Mouse (Mus musculus) intestine, embryonic 16.5 days (tissue): ENCODE results near the gene Notch1. TPM values are rescaled to one million over a fixed set of nuclear protein-coding genes. Genes with fewer than 3 reads are reported as not detected.

Experiments
- ATAC-seq: fragments of 200-750 bp; cut with Nextera tagmentation; 2 replicates; pipeline ENCODE4 v1.8.0; 2017; ENCODE audit warnings: moderate TSS enrichment, moderate library complexity
- H3K27ac ChIP-seq: fragments of 300-500 bp; sonication (generic); 2 replicates; pipeline ENCODE4 v1.5.1; 2014; ENCODE audit warnings: mild to moderate bottlenecking, low read length
- H3K27me3 ChIP-seq: fragments of 300-500 bp; sonication (generic); replicated peaks from 2 replicates; pipeline ENCODE4 v1.6.1; 2014; ENCODE audit warnings: low read length, control low read depth, mixed read lengths; ENCODE audit not compliant: control insufficient read depth, insufficient read depth
- H3K36me3 ChIP-seq: fragments of 300-500 bp; sonication (generic); 2 replicates; pipeline ENCODE4 v1.6.1; 2014; ENCODE audit warnings: low read length, control low read depth; ENCODE audit not compliant: control insufficient read depth, insufficient read depth
- H3K4me1 ChIP-seq: fragments of 300-500 bp; sonication (generic); 2 replicates; pipeline ENCODE4 v1.6.1; 2014; ENCODE audit warnings: low read length, control low read depth, mixed read lengths; ENCODE audit not compliant: control insufficient read depth, insufficient read depth
- H3K4me2 ChIP-seq: fragments of 300-500 bp; sonication (generic); 2 replicates; pipeline ENCODE4 v1.6.1; 2014; ENCODE audit warnings: low read depth, low read length, control low read depth
- H3K4me3 ChIP-seq: fragments of 300-500 bp; sonication (generic); 2 replicates; pipeline ENCODE4 v1.5.1; 2014; ENCODE audit warnings: mild to moderate bottlenecking, low read length
- H3K9ac ChIP-seq: fragments of 300-500 bp; sonication (generic); 2 replicates; pipeline ENCODE4 v1.6.1; 2014; ENCODE audit warnings: low read depth, low read length
- H3K9me3 ChIP-seq: fragments of 300-500 bp; sonication (generic); 2 replicates; pipeline ENCODE4 v1.6.1; 2016; ENCODE audit warnings: low read length, control low read depth; ENCODE audit not compliant: control insufficient read depth
- WGBS: fragments of 180-500 bp; shearing (Covaris S2); extraction: QIAGEN DNeasy Blood & Tissue Kit; methylation state at CpG from one replicate; pipeline ENCODE4 v1.1.7; 2014; 5-methylcytosine and 5-hydroxymethylcytosine counted together
- polyA plus RNA-seq: library from polyadenylated mRNA; unstranded; fragments of >200 nt; fragmentation: Nextera tagmentation; extraction: Ambion mirVana; gene quantifications from 2 replicates; pipeline ENCODE4 v1.2.1, GENCODE M21; 2015

Notch1 gene
- polyA plus RNA-seq, 1 experiment from 2014 or later, result 7.4 TPM

DNA sequence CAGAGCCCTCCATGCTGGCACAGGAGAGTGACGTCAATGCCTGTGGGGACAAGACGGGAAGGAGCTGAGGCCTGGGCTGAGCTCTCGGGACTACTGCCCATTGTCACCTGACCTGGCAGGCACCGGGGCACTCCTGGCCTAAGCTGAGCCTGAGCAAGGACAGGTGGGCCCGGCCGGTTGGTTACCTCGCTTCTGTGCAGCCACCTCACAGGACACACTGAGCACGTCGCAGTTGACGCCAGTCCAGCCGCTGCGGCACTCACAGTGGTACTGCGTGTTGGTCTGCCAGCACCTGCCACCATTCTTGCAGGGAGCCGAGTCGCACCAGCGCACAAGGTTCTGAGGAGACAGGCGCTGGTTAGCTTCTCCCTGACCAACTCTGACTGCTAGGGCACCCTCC, 45.5 kb downstream of the Notch1 start:
- Histone ChIP-seq H3K27me3 (no peaks in the 10 kb centered on the region), H3K4me3 (no peak overlapping the region), H3K9ac (no peak overlapping the region), H3K4me1 (0 out of 2 replicates have a peak, but pooled peaks cover 6% of the 10 kb centered on the region), H3K4me2 (no peak overlapping the region), H3K9me3 (no peaks in the 10 kb centered on the region), H3K36me3 (peaks cover 40% of the 10 kb centered on the region), H3K27ac (no peak overlapping the region)
- no peak for ATAC-seq
- WGBS, result 91% methylated on average over 17 of the region's 17 CpGs

DNA sequence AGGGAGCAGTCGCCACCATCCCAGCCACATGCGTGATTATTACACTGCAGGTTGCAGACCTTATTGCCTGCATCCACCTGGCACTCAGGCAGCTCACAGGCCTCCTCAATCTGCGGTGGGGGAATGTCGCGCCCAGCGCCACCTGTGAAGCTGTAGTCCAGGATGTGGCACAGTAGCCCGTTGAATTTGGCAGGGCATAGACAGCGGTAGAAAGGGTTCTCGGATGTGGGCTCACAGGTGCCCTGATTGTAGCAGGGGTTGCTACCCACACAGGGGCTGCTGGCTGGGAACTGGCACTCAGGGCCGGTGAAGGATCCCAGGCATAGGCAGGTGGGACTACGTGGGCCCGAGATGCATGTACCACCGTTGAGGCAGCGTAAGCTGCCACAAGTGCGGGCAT, 48.1 kb downstream of the Notch1 start:
- no peak overlapping the region for H3K4me3 ChIP-seq
- no peak for ATAC-seq
- 95% methylated on average over 15 of the region's 15 CpGs for WGBS
- H3K4me1 ChIP-seq, result no peaks in the 10 kb centered on the region
- peaks cover 40% of the 10 kb centered on the region for H3K36me3 ChIP-seq
- no peak overlapping the region for H3K9ac ChIP-seq
- H3K9me3 ChIP-seq, result no peaks in the 10 kb centered on the region
- no peak overlapping the region for H3K4me2 ChIP-seq
- no peak overlapping the region for H3K27ac ChIP-seq
- no peaks in the 10 kb centered on the region for H3K27me3 ChIP-seq

- Histone ChIP-seq H3K4me2 (no peak overlapping the region), H3K27ac (no peak overlapping the region), H3K4me3 (no peak overlapping the region), H3K4me1 (peaks cover 17% of the 10 kb centered on the region), H3K9ac (no peak overlapping the region), H3K9me3 (no peaks in the 10 kb centered on the region), H3K27me3 (no peaks in the 10 kb centered on the region), H3K36me3 (peaks cover 36% of the 10 kb centered on the region)
- no peak for ATAC-seq
- WGBS, result 95% methylated on average over 6 of the region's 6 CpGs
These were observed 53.1 kb downstream of the Notch1 start for GRCm38 (mm10) chr2:26463412-26463811.

GRCm38 (mm10) chr2:26462980-26463379, 53.5 kb downstream of the Notch1 start:
- H3K9me3 ChIP-seq, result no peaks in the 10 kb centered on the region
- H3K27ac ChIP-seq, result no peak overlapping the region
- H3K27me3 ChIP-seq, result no peaks in the 10 kb centered on the region
- no peak overlapping the region for H3K9ac ChIP-seq
- ATAC-seq, result no peak
- H3K4me1 ChIP-seq, result peaks cover 21% of the 10 kb centered on the region
- H3K4me3 ChIP-seq, result no peak overlapping the region
- H3K4me2 ChIP-seq, result no peak overlapping the region
- H3K36me3 ChIP-seq, result peaks cover 36% of the 10 kb centered on the region
- WGBS, result 83% methylated on average over 3 of the region's 3 CpGs

DNA sequence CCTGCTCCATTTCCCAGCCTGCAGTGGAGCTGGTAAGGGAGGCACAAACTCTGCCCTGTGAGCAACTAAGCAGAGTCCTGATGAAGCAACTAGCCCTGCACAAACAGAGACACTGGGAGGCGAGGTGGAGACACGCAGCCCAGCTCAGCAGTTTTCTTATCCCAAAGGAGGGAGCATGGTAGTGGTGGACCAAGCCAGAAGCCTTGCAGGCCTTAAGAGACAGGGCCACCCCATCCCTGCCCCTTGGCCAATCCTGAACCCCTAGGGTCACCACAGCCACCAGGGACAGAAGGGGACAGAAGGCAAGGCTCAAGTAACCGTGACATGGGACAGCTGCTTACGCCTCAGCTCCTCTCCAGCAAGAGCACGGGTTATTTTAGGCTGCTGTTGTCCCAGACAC, 54.8 kb downstream of the Notch1 start:
- Histone ChIP-seq H3K9me3 (no peaks in the 10 kb centered on the region), H3K4me1 (peaks cover 22% of the 10 kb centered on the region), H3K27ac (no peak overlapping the region), H3K36me3 (peaks cover 29% of the 10 kb centered on the region), H3K4me2 (no peak overlapping the region), H3K27me3 (no peaks in the 10 kb centered on the region), H3K4me3 (no peak overlapping the region), H3K9ac (no peak overlapping the region)
- no peak for ATAC-seq
- 86% methylated on average over 5 of the region's 5 CpGs for WGBS

DNA sequence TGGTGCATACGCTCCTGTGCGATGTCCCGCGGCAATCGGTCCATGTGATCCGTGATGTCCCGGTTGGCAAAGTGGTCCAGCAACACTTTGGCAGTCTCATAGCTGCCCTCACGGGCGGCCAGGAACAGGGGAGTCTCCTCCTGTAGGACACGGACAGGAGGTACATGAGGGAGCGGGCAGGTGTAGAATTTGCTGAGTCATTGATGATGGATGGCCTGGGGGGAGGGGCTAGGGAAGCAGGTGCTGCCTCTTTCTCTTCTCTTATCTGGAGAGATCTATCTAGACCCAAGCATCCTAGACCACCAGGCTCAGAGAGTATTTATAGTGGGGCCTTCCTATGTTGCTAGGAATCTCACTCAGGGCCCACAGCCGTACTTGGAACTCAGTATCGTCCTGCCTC, 55.6 kb downstream of the Notch1 start:
- 89% methylated on average over 13 of the region's 13 CpGs for WGBS
- Histone ChIP-seq H3K4me2 (no peak overlapping the region), H3K9ac (no peak overlapping the region), H3K9me3 (no peaks in the 10 kb centered on the region), H3K36me3 (peaks cover 26% of the 10 kb centered on the region), H3K4me3 (no peak overlapping the region), H3K4me1 (peaks cover 22% of the 10 kb centered on the region), H3K27ac (no peak overlapping the region), H3K27me3 (no peaks in the 10 kb centered on the region)
- ATAC-seq, result no peak

DNA sequence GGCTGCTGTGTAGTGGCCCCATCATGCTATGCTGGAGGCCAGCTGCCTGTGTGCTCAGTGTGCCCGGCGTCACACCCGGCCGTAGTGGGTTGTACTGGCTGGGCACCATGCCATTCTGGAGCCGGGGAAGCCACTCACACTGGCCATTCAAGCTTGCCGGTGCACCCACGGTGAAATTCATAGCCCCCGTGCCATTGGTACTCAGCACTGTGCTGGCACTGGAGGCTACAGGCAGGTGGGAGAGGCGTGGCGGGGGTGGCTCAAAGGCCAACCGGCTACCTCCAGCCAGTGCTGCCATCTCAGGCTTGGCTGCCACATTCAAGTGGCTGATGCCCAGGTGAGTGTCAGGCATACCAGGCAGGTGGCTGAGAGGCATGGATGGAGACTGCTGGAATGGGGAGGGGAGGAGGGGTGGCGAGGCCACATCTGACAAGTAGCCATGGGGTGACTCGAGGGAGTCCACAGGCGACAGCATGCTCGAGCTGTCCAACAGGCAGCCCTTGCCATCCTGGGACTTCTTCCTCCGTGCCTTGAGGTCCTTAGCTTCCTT, 56.3 kb downstream of the Notch1 start:
- Histone ChIP-seq H3K9me3 (no peaks in the 10 kb centered on the region), H3K9ac (no peak overlapping the region), H3K4me3 (no peak overlapping the region), H3K36me3 (peaks cover 26% of the 10 kb centered on the region), H3K27ac (no peak overlapping the region), H3K4me2 (no peak overlapping the region), H3K27me3 (no peaks in the 10 kb centered on the region), H3K4me1 (peaks cover 22% of the 10 kb centered on the region)
- no peak for ATAC-seq
- WGBS, result 85% methylated on average over 16 of the region's 16 CpGs

DNA sequence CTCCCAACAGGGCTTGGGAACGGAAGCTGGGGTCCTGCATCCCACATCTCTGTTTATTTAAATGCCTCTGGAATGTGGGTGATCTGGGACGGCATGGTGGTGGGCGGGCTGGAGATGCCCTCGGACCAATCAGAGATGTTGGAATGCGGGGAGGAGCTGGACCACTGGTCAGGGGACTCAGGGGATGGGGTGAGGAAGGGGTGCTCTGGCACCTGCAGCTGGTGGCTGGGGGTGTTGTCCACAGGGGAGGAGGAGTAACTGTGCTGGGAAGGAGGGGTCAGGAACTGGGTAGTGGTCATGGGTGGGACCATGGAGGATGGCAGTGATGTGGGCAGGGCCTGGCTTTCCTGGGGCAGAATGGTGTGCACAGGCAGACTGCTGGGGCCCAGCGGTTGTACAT, 57.0 kb downstream of the Notch1 start:
- 27% methylated on average over 6 of the region's 6 CpGs for WGBS
- Histone ChIP-seq H3K27me3 (no peaks in the 10 kb centered on the region), H3K27ac (no peak overlapping the region), H3K4me1 (peaks cover 22% of the 10 kb centered on the region), H3K9ac (no peak overlapping the region), H3K36me3 (peaks cover 24% of the 10 kb centered on the region), H3K4me2 (no peak overlapping the region), H3K9me3 (no peaks in the 10 kb centered on the region), H3K4me3 (no peak overlapping the region)
- peak; percentile 29 for ATAC-seq

DNA sequence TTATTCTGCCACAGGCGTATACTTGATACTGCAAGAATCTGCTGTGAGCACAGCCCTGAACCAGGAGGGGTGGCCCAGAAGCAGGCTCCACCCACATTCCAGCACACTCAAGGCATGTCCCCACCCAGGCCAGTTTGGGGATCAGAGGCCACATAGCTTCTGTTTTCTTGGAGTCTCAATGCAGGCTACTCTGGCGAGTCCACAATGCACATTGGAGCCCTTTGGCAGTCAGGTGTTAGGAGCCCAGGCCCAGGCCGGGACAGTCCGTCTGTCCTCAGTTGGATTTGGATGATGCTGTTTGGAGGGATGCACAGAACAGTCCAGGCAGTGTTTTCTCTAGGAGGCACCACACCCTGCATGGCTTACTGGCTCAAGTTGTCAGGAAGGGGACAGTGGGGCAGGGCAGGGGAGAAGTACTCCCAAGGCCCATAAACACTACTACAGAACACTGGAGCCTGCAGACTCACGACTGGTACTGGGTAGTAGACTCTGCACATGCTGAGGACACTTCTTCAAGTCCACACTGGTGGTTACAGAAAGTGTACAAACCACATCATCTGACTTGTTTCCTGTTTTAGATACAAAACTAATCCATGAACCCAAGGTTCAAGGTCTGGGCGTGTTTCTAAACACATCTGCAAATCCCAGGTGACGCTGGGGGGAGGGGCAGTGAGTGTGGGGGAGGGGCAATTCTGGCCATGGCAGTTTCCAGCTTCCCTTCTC, 57.9 kb downstream of the Notch1 start:
- H3K9me3 ChIP-seq, result no peaks in the 10 kb centered on the region
- H3K27me3 ChIP-seq, result no peaks in the 10 kb centered on the region
- peaks cover 22% of the 10 kb centered on the region for H3K4me1 ChIP-seq
- no peak overlapping the region for H3K4me2 ChIP-seq
- no peak overlapping the region for H3K4me3 ChIP-seq
- peaks cover 22% of the 10 kb centered on the region for H3K36me3 ChIP-seq
- peak; percentile 80 for ATAC-seq
- peak overlapping the region; percentile 65 for H3K27ac ChIP-seq
- H3K9ac ChIP-seq, result no peak overlapping the region
- 33% methylated on average over 7 of the region's 7 CpGs for WGBS
